Mouse (Mus musculus) testis, adult 2 months (tissue): Measurements from ENCODE around the gene Sumf2.

Experiments
- CTCF ChIP-seq: fragments of 200-500 bp; IDR thresholded peaks from 2 replicates; pipeline ENCODE4 v1.5.1; 2012; ENCODE audit warnings: low read depth, mild to moderate bottlenecking, inconsistent platforms, low read length, moderate library complexity; ENCODE audit not compliant: control insufficient read depth, insufficient read depth, insufficient replicate concordance
- POLR2A ChIP-seq: fragments of 200-500 bp; IDR thresholded peaks from 2 replicates; pipeline ENCODE4 v1.6.1; 2012; ENCODE audit warnings: low read depth, mild to moderate bottlenecking, inconsistent platforms, low read length, moderate library complexity; ENCODE audit not compliant: control insufficient read depth

- no peak for TF ChIP-seq CTCF
- peak; percentile 70; the same call in 1 of the 2 replicates for TF ChIP-seq POLR2A
Observed at GRCm38 (mm10) chr5:129895198-129896088, 48.7 kb downstream of the Sumf2 start, which contains the start of gene Zbed5.
